Mouse (Mus musculus) G1E (cell line): ENCODE data around the gene Nmnat3. TPM values are rescaled to one million over a fixed set of nuclear protein-coding genes. Genes with fewer than 3 reads are reported as not detected.
"Not testable (repeated sequence)": the region's sequence is repeated elsewhere in the genome, so short reads cannot be mapped to it uniquely, and the experiment has no call there.

Source experiments
- ATAC-seq: 2 replicates; pipeline ENCODE4 v1.8.0; 2016; ENCODE audit warnings: mild to moderate bottlenecking; ENCODE audit not compliant: insufficient number of reproducible peaks, poor library complexity, low FRiP score, severe bottlenecking; ENCODE audit errors: extremely low read depth
- DNase-seq: peaks from one replicate; pipeline ENCODE4 v3.0.0; 2012; ENCODE audit warnings: low spot score
- H3K27me3 ChIP-seq: 2 replicates; pipeline ENCODE4 v1.6.1; 2012; ENCODE audit warnings: mild to moderate bottlenecking, low read length, inconsistent platforms; ENCODE audit not compliant: insufficient read depth
- H3K36me3 ChIP-seq: replicated peaks from 2 replicates; pipeline ENCODE3; 2012; ENCODE audit warnings: mild to moderate bottlenecking, inconsistent platforms
- H3K4me1 ChIP-seq: 2 replicates; pipeline ENCODE4 v1.6.1; 2012; ENCODE audit warnings: low read depth, low read length, inconsistent platforms, mixed read lengths; ENCODE audit not compliant: insufficient read depth
- H3K4me3 ChIP-seq: 2 replicates; pipeline ENCODE4 v1.5.1; 2012; ENCODE audit warnings: low read depth, mild to moderate bottlenecking, inconsistent platforms, low read length, moderate library complexity, mixed read lengths
- H3K9me3 ChIP-seq: replicated peaks from 2 replicates; pipeline ENCODE4 v1.6.1; 2012; ENCODE audit warnings: inconsistent platforms
- CTCF ChIP-seq: IDR thresholded peaks from 2 replicates; pipeline ENCODE4 v1.5.1; 2012; ENCODE audit warnings: low read depth, low read length, inconsistent platforms, mixed read lengths
- GATA1 ChIP-seq: IDR thresholded peaks from 2 replicates; pipeline ENCODE4 v1.6.1; 2012; ENCODE audit warnings: borderline replicate concordance, low read length, inconsistent platforms, mixed read lengths
- GATA2 ChIP-seq: IDR thresholded peaks from 2 replicates; pipeline ENCODE4 v1.6.1; 2012; ENCODE audit warnings: low read depth, low read length, inconsistent platforms, borderline replicate concordance
- POLR2AphosphoS5 ChIP-seq: IDR thresholded peaks from 2 replicates; pipeline ENCODE4 v1.6.1; 2012; ENCODE audit warnings: low read depth, low read length, inconsistent platforms; ENCODE audit not compliant: insufficient replicate concordance
- TAL1 ChIP-seq: conservative IDR thresholded peaks from 2 replicates; pipeline ENCODE4 v1.6.1; 2012; ENCODE audit warnings: low read depth, low read length, inconsistent platforms, mixed read lengths
- polyA plus RNA-seq: library from polyadenylated mRNA; stranded (reverse); fragments of >175 nt; gene quantifications from 2 replicates; pipeline ENCODE4 v1.2.3, GENCODE M21; 2012
- total RNA-seq, 2 experiments: library from RNA; stranded (forward) in 1 of 2; stranded (reverse) in 1 of 2; fragments of 200-1000 nt in 1 of 2; fragments of >200 nt in 1 of 2; fragmentation: Nextera tagmentation in 1 of 2; gene quantifications; 2 replicates each; pipeline ENCODE4 v1.2.3; 2014 to 2017

Nmnat3 gene
- total RNA-seq (2014; fragmentation: Nextera tagmentation): 23.3 and 38.3 TPM in 2 replicates
- total RNA-seq (2017): 10.7 and 10.8 TPM in 2 replicates
- 7.1 and 9.1 TPM in 2 replicates for polyA plus RNA-seq

GRCm38 (mm10) chr9:98287135-98287534 lies at the start of gene Nmnat3:
TSS of gene Nmnat3 (plus strand) at chr9:98287435.
- H3K9me3 ChIP-seq, H3K36me3 ChIP-seq, H3K4me1 ChIP-seq, ATAC-seq, H3K4me3 ChIP-seq, DNase-seq: not testable (repeated sequence)
- peaks cover 13% of the 10 kb centered on the region for H3K27me3 ChIP-seq

GRCm38 (mm10) chr9:98243481-98243880 lies 43.8 kb upstream of the Nmnat3 start:
- Histone ChIP-seq H3K27me3 (no peaks in the 10 kb centered on the region), H3K4me3 (no peak overlapping the region), H3K4me1 (no peaks in the 10 kb centered on the region), H3K9me3 (no peaks in the 10 kb centered on the region), H3K36me3 (no peaks in the 10 kb centered on the region)
- no peak for TF ChIP-seq CTCF
- no peak for TF ChIP-seq POLR2AphosphoS5
- TF ChIP-seq TAL1: no peak
- TF ChIP-seq GATA1: no peak
- no peak for TF ChIP-seq GATA2
- no peak for DNase-seq
- ATAC-seq: no peak

DNA sequence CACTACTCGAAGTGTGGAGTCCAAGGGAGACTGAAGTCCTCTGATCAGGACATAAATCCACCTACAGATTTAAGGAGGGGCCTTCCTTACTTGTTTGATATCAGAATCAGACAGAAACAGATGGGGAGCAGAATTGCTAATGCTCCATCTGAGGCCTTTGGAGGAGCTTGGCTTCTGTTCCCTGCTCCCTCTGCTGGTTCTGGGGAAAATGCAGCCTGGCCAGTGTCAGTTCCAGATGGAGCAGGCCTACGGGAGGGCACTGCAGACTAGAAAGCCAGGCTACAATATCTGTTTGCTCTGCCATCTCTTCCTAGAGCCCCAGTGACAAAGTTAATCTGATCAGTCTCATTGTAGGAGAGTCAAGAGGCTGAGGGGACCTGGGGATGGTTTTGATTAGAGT lies 43.0 kb upstream of the Nmnat3 start:
- TF ChIP-seq GATA1: no peak
- TF ChIP-seq CTCF: no peak
- no peak for TF ChIP-seq POLR2AphosphoS5
- TF ChIP-seq GATA2: no peak
- TF ChIP-seq TAL1: no peak
- H3K4me1 ChIP-seq: no peaks in the 10 kb centered on the region
- no peaks in the 10 kb centered on the region for H3K36me3 ChIP-seq
- H3K27me3 ChIP-seq: no peaks in the 10 kb centered on the region
- no peaks in the 10 kb centered on the region for H3K9me3 ChIP-seq
- no peak for ATAC-seq
- H3K4me3 ChIP-seq: no peak overlapping the region
- DNase-seq: no peak

GRCm38 (mm10) chr9:98245226-98245625 lies 42.0 kb upstream of the Nmnat3 start:
- Histone ChIP-seq H3K27me3 (no peaks in the 10 kb centered on the region), H3K4me1 (no peaks in the 10 kb centered on the region), H3K4me3 (no peak overlapping the region), H3K9me3 (no peaks in the 10 kb centered on the region), H3K36me3 (no peaks in the 10 kb centered on the region)
- ATAC-seq: no peak
- TF ChIP-seq TAL1 (no peak), GATA1 (no peak), GATA2 (no peak), CTCF (no peak), POLR2AphosphoS5 (no peak)
- no peak for DNase-seq

DNA sequence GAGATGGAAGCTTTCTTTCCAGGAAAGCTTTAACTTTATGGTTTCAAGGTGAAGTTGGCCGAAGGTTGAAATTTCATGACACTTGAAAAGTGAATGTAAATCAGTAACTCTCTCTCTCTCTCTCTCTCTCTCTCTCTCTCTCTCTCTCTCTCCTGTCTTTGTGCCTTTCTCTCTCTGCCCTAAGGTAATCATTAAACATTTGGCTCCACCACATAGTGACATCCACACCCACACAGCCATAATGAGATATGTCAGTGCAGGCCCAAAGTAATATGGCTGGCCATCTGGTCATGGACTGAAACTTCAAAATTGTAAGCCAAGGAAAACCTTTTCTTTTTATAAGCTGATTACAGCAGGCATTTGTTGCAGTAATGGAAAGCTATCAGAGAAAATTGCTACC lies 40.9 kb upstream of the Nmnat3 start:
- Histone ChIP-seq H3K27me3 (no peaks in the 10 kb centered on the region), H3K4me1 (no peaks in the 10 kb centered on the region), H3K9me3 (no peaks in the 10 kb centered on the region), H3K36me3 (no peaks in the 10 kb centered on the region), H3K4me3 (no peak overlapping the region)
- DNase-seq (no peak), ATAC-seq (no peak)
- no peak for TF ChIP-seq GATA2

DNA sequence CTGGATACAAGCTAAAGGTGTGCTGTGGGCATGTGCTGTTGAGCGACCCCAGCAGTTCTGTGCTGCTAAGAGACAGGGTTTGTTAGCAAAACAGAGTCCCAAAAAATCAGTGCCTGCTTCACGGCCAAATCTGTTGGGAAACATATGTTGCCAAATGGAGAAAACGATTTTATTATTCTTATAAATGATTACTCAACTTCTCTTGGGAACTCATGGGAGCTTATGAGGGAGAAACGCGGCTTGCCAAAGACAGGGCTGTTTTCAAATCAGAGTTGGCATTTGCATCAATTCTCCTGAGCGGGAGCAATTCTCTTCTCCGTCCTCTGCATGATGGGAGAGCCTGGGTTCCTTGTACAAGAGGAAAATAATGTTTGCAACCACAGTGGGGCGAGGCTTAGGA lies 27.0 kb upstream of the Nmnat3 start:
- DNase-seq: no peak
- H3K4me3 ChIP-seq: no peak overlapping the region
- ATAC-seq: no peak
- no peaks in the 10 kb centered on the region for H3K36me3 ChIP-seq
- H3K9me3 ChIP-seq: no peaks in the 10 kb centered on the region
- TF ChIP-seq TAL1: no peak
- H3K4me1 ChIP-seq: no peaks in the 10 kb centered on the region
- H3K27me3 ChIP-seq: no peaks in the 10 kb centered on the region

- no peaks in the 10 kb centered on the region for H3K36me3 ChIP-seq
- no peak for ATAC-seq
- no peak for DNase-seq
- no peaks in the 10 kb centered on the region for H3K27me3 ChIP-seq
- TF ChIP-seq TAL1 (no peak), GATA2 (no peak), CTCF (no peak), POLR2AphosphoS5 (no peak), GATA1 (no peak)
- H3K4me1 ChIP-seq: no peaks in the 10 kb centered on the region
- no peaks in the 10 kb centered on the region for H3K9me3 ChIP-seq
- no peak overlapping the region for H3K4me3 ChIP-seq
Observed at GRCm38 (mm10) chr9:98261461-98262011, 25.7 kb upstream of the Nmnat3 start.

GRCm38 (mm10) chr9:98264916-98265315 lies 22.3 kb upstream of the Nmnat3 start:
- no peaks in the 10 kb centered on the region for H3K36me3 ChIP-seq
- H3K4me1 ChIP-seq: no peaks in the 10 kb centered on the region
- H3K9me3 ChIP-seq: no peaks in the 10 kb centered on the region
- H3K4me3 ChIP-seq: no peak overlapping the region
- no peak for TF ChIP-seq CTCF
- no peak for TF ChIP-seq GATA2
- no peak for TF ChIP-seq POLR2AphosphoS5
- TF ChIP-seq TAL1: no peak
- no peak for TF ChIP-seq GATA1
- no peak for DNase-seq
- ATAC-seq: no peak
- H3K27me3 ChIP-seq: no peaks in the 10 kb centered on the region
